Mouse (Mus musculus): ENCODE measurements around the gene Pla2g12a. TPM values are rescaled to one million over a fixed set of nuclear protein-coding genes. Genes with fewer than 3 reads are reported as not detected.

Gene Pla2g12a
- polyA plus RNA-seq, 1 experiment from 2014 or later = 47.5 TPM

GRCm38 (mm10) chr3:129862592-129862991, 15.8 kb upstream of the Pla2g12a start:
- H3K9ac ChIP-seq (ENCODE audit: low read depth, low read length) = no peak overlapping the region
- no peaks in the 10 kb centered on the region for H3K27me3 ChIP-seq (replicated peaks; ENCODE audit: control insufficient read depth, insufficient read depth, low read length)
- H3K36me3 ChIP-seq (ENCODE audit: control insufficient read depth, insufficient read depth, low read length) = no peaks in the 10 kb centered on the region; the same call in 1 of the 2 replicates
- no peaks in the 10 kb centered on the region for H3K9me3 ChIP-seq (ENCODE audit: control insufficient read depth, low read length)
- WGBS = 62% methylated on average over 2 of the region's 2 CpGs
- H3K4me1 ChIP-seq (ENCODE audit: control insufficient read depth, insufficient read depth, low read length) = no peaks in the 10 kb centered on the region
- H3K27ac ChIP-seq (ENCODE audit: low read length) = no peak overlapping the region
- H3K4me3 ChIP-seq (ENCODE audit: low read length) = no peak overlapping the region
- no peak for ATAC-seq
- no peak overlapping the region for H3K4me2 ChIP-seq (ENCODE audit: low read depth, low read length)

GRCm38 (mm10) chr3:129863698-129864097, 14.7 kb upstream of the Pla2g12a start:
- Histone ChIP-seq H3K4me3 (ENCODE audit: low read length) (no peak overlapping the region), H3K4me2 (ENCODE audit: low read depth, low read length) (no peak overlapping the region), H3K9ac (ENCODE audit: low read depth, low read length) (no peak overlapping the region), H3K36me3 (ENCODE audit: control insufficient read depth, insufficient read depth, low read length) (no peaks in the 10 kb centered on the region), H3K27me3 (replicated peaks; ENCODE audit: control insufficient read depth, insufficient read depth, low read length) (no peaks in the 10 kb centered on the region), H3K4me1 (ENCODE audit: control insufficient read depth, insufficient read depth, low read length) (no peaks in the 10 kb centered on the region), H3K9me3 (ENCODE audit: control insufficient read depth, low read length) (no peaks in the 10 kb centered on the region), H3K27ac (ENCODE audit: low read length) (no peak overlapping the region)
- no peak for ATAC-seq
- 47% methylated on average over 14 of the region's 14 CpGs for WGBS

DNA sequence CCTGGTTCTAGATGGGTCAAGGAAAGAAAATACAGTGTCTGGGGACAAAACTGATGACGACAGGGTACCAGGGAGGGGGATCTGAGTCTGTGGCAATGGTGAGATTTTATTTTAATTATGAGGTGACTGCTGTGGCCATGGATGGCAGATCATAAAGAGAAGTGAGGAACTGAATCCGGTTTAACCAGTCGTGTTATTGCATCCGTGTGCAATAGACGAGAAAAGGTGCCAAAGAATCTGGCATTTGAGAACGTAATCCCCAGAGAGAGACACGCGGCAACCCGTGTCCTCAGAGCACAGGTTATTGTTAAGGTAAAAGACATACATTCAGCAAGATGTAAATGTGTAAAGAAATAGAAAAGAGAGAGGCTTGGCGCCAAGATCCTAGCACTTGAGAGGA, 1.1 kb upstream of the Pla2g12a start:
- 90% methylated on average over 10 of the region's 10 CpGs for WGBS
- no peaks in the 10 kb centered on the region for H3K27me3 ChIP-seq (replicated peaks; ENCODE audit: control insufficient read depth, insufficient read depth, low read length)
- no peaks in the 10 kb centered on the region for H3K9me3 ChIP-seq (ENCODE audit: control insufficient read depth, low read length)
- no peak overlapping the region for H3K4me2 ChIP-seq (ENCODE audit: low read depth, low read length)
- H3K4me1 ChIP-seq (ENCODE audit: control insufficient read depth, insufficient read depth, low read length) = peaks cover 4% of the 10 kb centered on the region; the same call in 1 of the 2 replicates
- H3K4me3 ChIP-seq (ENCODE audit: low read length) = no peak overlapping the region
- H3K36me3 ChIP-seq (ENCODE audit: control insufficient read depth, insufficient read depth, low read length) = no peaks in the 10 kb centered on the region
- no peak for ATAC-seq
- no peak overlapping the region for H3K27ac ChIP-seq (ENCODE audit: low read length)
- no peak overlapping the region for H3K9ac ChIP-seq (ENCODE audit: low read depth, low read length)

DNA sequence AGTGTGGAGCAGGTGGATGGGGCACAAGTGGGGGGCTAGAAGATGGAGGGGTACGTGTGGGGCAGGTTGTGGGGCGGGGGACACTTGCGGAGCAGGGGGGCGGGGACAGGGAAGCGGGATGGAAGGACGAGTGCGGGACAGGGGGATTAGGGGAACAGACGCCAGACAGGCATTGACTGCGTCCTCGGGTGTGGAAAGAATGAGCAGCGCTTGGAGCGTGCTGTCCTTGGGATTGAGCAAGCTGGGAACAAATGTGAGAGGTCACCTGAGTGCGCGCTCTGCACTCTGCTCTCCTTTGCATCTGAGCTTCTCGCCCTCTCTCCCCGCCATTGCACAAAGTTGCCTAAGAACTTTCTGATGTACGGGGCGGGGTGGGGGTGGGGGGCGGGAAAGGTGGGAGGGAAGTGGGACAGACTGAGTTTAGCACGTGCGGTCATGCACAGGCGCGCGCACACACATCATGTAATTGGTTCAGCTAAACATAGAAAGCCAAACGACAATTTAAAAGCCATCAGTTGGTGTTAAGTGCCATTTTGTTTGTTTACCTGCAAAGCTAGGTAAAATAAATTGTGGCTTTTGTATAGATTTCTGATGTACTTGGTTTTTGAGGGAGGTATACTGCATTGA, 838 bp downstream of the Pla2g12a start:
- WGBS = 2% methylated on average over 25 of the region's 25 CpGs
- Histone ChIP-seq H3K27ac (ENCODE audit: low read length) (peak overlapping the region; percentile 81), H3K9ac (ENCODE audit: low read depth, low read length) (peak overlapping the region; percentile 84), H3K27me3 (replicated peaks; ENCODE audit: control insufficient read depth, insufficient read depth, low read length) (no peaks in the 10 kb centered on the region), H3K36me3 (ENCODE audit: control insufficient read depth, insufficient read depth, low read length) (no peaks in the 10 kb centered on the region), H3K4me3 (ENCODE audit: low read length) (peak overlapping the region; percentile 74), H3K4me2 (ENCODE audit: low read depth, low read length) (peak overlapping the region; percentile 87), H3K4me1 (ENCODE audit: control insufficient read depth, insufficient read depth, low read length) (peaks cover 4% of the 10 kb centered on the region; the same call in 1 of the 2 replicates), H3K9me3 (ENCODE audit: control insufficient read depth, low read length) (no peaks in the 10 kb centered on the region)
- peak; percentile 87 for ATAC-seq

DNA sequence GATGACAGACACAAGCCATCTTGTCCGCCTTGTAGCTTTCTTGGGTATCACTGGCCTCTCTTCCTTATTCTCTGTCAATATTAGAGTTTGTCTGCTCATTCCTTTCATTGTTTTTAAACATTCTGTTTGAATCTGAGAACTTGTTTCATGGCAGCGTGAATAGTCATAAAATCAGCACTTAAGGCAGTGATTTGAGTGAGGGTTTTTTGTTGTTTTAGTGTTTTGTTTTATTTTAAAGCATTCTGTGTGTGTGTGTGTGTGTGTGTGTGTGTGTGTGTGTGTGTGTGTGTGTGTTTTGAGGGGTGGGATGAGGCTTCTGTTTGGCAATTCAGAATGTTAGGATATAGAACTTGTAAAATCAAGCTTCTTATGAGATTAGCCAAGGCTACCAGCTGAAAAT, 1.5 kb downstream of the Pla2g12a start:
- peak overlapping the region; percentile 87 for H3K4me2 ChIP-seq (ENCODE audit: low read depth, low read length)
- no peaks in the 10 kb centered on the region for H3K9me3 ChIP-seq (ENCODE audit: control insufficient read depth, low read length)
- no peak overlapping the region for H3K9ac ChIP-seq (ENCODE audit: low read depth, low read length)
- WGBS = 67% methylated on average over 2 of the region's 2 CpGs
- no peak overlapping the region for H3K27ac ChIP-seq (ENCODE audit: low read length)
- ATAC-seq = no peak
- no peaks in the 10 kb centered on the region for H3K27me3 ChIP-seq (replicated peaks; ENCODE audit: control insufficient read depth, insufficient read depth, low read length)
- peaks cover 4% of the 10 kb centered on the region; the same call in 1 of the 2 replicates for H3K4me1 ChIP-seq (ENCODE audit: control insufficient read depth, insufficient read depth, low read length)
- no peak overlapping the region; the same call in 1 of the 2 replicates for H3K4me3 ChIP-seq (ENCODE audit: low read length)
- no peaks in the 10 kb centered on the region for H3K36me3 ChIP-seq (ENCODE audit: control insufficient read depth, insufficient read depth, low read length)

GRCm38 (mm10) chr3:129880925-129881593, 2.7 kb downstream of the Pla2g12a start:
- H3K27ac ChIP-seq (ENCODE audit: low read length) = no peak overlapping the region
- no peak overlapping the region for H3K9ac ChIP-seq (ENCODE audit: low read depth, low read length)
- H3K27me3 ChIP-seq (replicated peaks; ENCODE audit: control insufficient read depth, insufficient read depth, low read length) = no peaks in the 10 kb centered on the region
- peaks cover 10% of the 10 kb centered on the region; the same call in 1 of the 2 replicates for H3K4me1 ChIP-seq (ENCODE audit: control insufficient read depth, insufficient read depth, low read length)
- H3K36me3 ChIP-seq (ENCODE audit: control insufficient read depth, insufficient read depth, low read length) = no peaks in the 10 kb centered on the region
- no peak for ATAC-seq
- H3K9me3 ChIP-seq (ENCODE audit: control insufficient read depth, low read length) = no peaks in the 10 kb centered on the region
- no peak overlapping the region for H3K4me3 ChIP-seq (ENCODE audit: low read length)
- no peak overlapping the region for H3K4me2 ChIP-seq (ENCODE audit: low read depth, low read length)
- WGBS = 61% methylated on average over 8 of the region's 8 CpGs

GRCm38 (mm10) chr3:129885577-129885976, 7.2 kb downstream of the Pla2g12a start:
- no peaks in the 10 kb centered on the region for H3K27me3 ChIP-seq (replicated peaks; ENCODE audit: control insufficient read depth, insufficient read depth, low read length)
- 0 out of 2 replicates have a peak overlapping the region, but pooled peaks have one; percentile 1 for H3K4me2 ChIP-seq (ENCODE audit: low read depth, low read length)
- H3K9me3 ChIP-seq (ENCODE audit: control insufficient read depth, low read length) = no peaks in the 10 kb centered on the region
- H3K36me3 ChIP-seq (ENCODE audit: control insufficient read depth, insufficient read depth, low read length) = no peaks in the 10 kb centered on the region
- H3K4me3 ChIP-seq (ENCODE audit: low read length) = no peak overlapping the region
- WGBS = 56% methylated on average over 9 of the region's 9 CpGs
- no peak overlapping the region for H3K9ac ChIP-seq (ENCODE audit: low read depth, low read length)
- peak; percentile 24; the same call in 1 of the 2 replicates for ATAC-seq
- H3K4me1 ChIP-seq (ENCODE audit: control insufficient read depth, insufficient read depth, low read length) = peaks cover 25% of the 10 kb centered on the region
- H3K27ac ChIP-seq (ENCODE audit: low read length) = no peak overlapping the region

GRCm38 (mm10) chr3:129886430-129886829, 8.0 kb downstream of the Pla2g12a start:
- Histone ChIP-seq H3K27ac (ENCODE audit: low read length) (peak overlapping the region; percentile 59; the same call in 1 of the 2 replicates), H3K4me3 (ENCODE audit: low read length) (no peak overlapping the region), H3K9me3 (ENCODE audit: control insufficient read depth, low read length) (no peaks in the 10 kb centered on the region), H3K36me3 (ENCODE audit: control insufficient read depth, insufficient read depth, low read length) (no peaks in the 10 kb centered on the region), H3K4me1 (ENCODE audit: control insufficient read depth, insufficient read depth, low read length) (peaks cover 21% of the 10 kb centered on the region), H3K4me2 (ENCODE audit: low read depth, low read length) (no peak overlapping the region), H3K9ac (ENCODE audit: low read depth, low read length) (no peak overlapping the region), H3K27me3 (replicated peaks; ENCODE audit: control insufficient read depth, insufficient read depth, low read length) (no peaks in the 10 kb centered on the region)
- peak; percentile 67 for ATAC-seq
- WGBS = 63% methylated on average over 5 of the region's 5 CpGs

- Histone ChIP-seq H3K27ac (ENCODE audit: low read length) (peak overlapping the region; percentile 30), H3K27me3 (replicated peaks; ENCODE audit: control insufficient read depth, insufficient read depth, low read length) (no peaks in the 10 kb centered on the region)
Observed at GRCm38 (mm10) chr3:129887779-129888517, 9.5 kb downstream of the Pla2g12a start.

More at GRCm38 (mm10) chr3:129887779-129888517, 9.5 kb downstream of the Pla2g12a start:
- H3K9ac ChIP-seq (ENCODE audit: low read depth, low read length) = no peak overlapping the region
- no peak overlapping the region for H3K4me3 ChIP-seq (ENCODE audit: low read length)
- ATAC-seq = peak; percentile 72
- H3K4me2 ChIP-seq (ENCODE audit: low read depth, low read length) = no peak overlapping the region
- 57% methylated on average over 13 of the region's 13 CpGs for WGBS
- H3K36me3 ChIP-seq (ENCODE audit: control insufficient read depth, insufficient read depth, low read length) = no peaks in the 10 kb centered on the region
- no peaks in the 10 kb centered on the region for H3K9me3 ChIP-seq (ENCODE audit: control insufficient read depth, low read length)
- H3K4me1 ChIP-seq (ENCODE audit: control insufficient read depth, insufficient read depth, low read length) = peaks cover 21% of the 10 kb centered on the region
